Mouse (Mus musculus): ENCODE data around the gene Deup1. TPM values are rescaled to one million over a fixed set of nuclear protein-coding genes. Genes with fewer than 3 reads are reported as not detected.

Gene Deup1
- polyA plus RNA-seq, 1 experiment from 2014 or later, result 0.21 TPM

GRCm38 (mm10) chr9:15582026-15582425, 45.7 kb downstream of the Deup1 start:
- ATAC-seq (ENCODE audit: insufficient number of reproducible peaks, low FRiP score, low TSS enrichment, low read depth) (no peak), DNase-seq (ENCODE audit: low spot score) (no peak)
- no peaks in the 10 kb centered on the region for H3K36me3 ChIP-seq (ENCODE audit: control insufficient read depth, insufficient read depth, low read length)
- H3K27me3 ChIP-seq (ENCODE audit: control insufficient read depth, insufficient read depth, low read length), result no peaks in the 10 kb centered on the region
- no peaks in the 10 kb centered on the region for H3K9me3 ChIP-seq (ENCODE audit: control insufficient read depth, low read length)
- H3K27ac ChIP-seq (replicated peaks; ENCODE audit: low read depth, low read length), result no peak overlapping the region
- no peak overlapping the region for H3K9ac ChIP-seq (ENCODE audit: low read length)
- H3K4me3 ChIP-seq (ENCODE audit: low read depth, low read length), result no peak overlapping the region
- WGBS, result 92% methylated on average over 5 of the region's 5 CpGs
- no peak overlapping the region for H3K4me2 ChIP-seq (ENCODE audit: low read depth, severe bottlenecking)
- H3K4me1 ChIP-seq (ENCODE audit: control insufficient read depth, insufficient read depth, low read length), result no peaks in the 10 kb centered on the region

- DNase-seq (ENCODE audit: low spot score) (no peak), ATAC-seq (ENCODE audit: insufficient number of reproducible peaks, low FRiP score, low TSS enrichment, low read depth) (no peak)
- H3K36me3 ChIP-seq (ENCODE audit: control insufficient read depth, insufficient read depth, low read length), result no peaks in the 10 kb centered on the region
- H3K9me3 ChIP-seq (ENCODE audit: control insufficient read depth, low read length), result no peaks in the 10 kb centered on the region
- H3K4me1 ChIP-seq (ENCODE audit: control insufficient read depth, insufficient read depth, low read length), result no peaks in the 10 kb centered on the region
- no peak overlapping the region for H3K27ac ChIP-seq (replicated peaks; ENCODE audit: low read depth, low read length)
- H3K27me3 ChIP-seq (ENCODE audit: control insufficient read depth, insufficient read depth, low read length), result no peaks in the 10 kb centered on the region
- H3K9ac ChIP-seq (ENCODE audit: low read length), result no peak overlapping the region
- H3K4me2 ChIP-seq (ENCODE audit: low read depth, severe bottlenecking), result no peak overlapping the region
- no peak overlapping the region for H3K4me3 ChIP-seq (ENCODE audit: low read depth, low read length)
- WGBS, result 29% methylated on average over 6 of the region's 6 CpGs
Measured at GRCm38 (mm10) chr9:15580176-15580575, 47.6 kb downstream of the Deup1 start.

GRCm38 (mm10) chr9:15578946-15579345, 48.8 kb downstream of the Deup1 start:
- 87% methylated on average over 9 of the region's 9 CpGs for WGBS

GRCm38 (mm10) chr9:15578427-15578826, 49.3 kb downstream of the Deup1 start:
- DNase-seq (ENCODE audit: low spot score) (no peak), ATAC-seq (ENCODE audit: insufficient number of reproducible peaks, low FRiP score, low TSS enrichment, low read depth) (no peak)
- Histone ChIP-seq H3K4me2 (ENCODE audit: low read depth, severe bottlenecking) (no peak overlapping the region), H3K27me3 (ENCODE audit: control insufficient read depth, insufficient read depth, low read length) (no peaks in the 10 kb centered on the region), H3K4me3 (ENCODE audit: low read depth, low read length) (no peak overlapping the region), H3K9ac (ENCODE audit: low read length) (no peak overlapping the region), H3K27ac (replicated peaks; ENCODE audit: low read depth, low read length) (no peak overlapping the region), H3K9me3 (ENCODE audit: control insufficient read depth, low read length) (no peaks in the 10 kb centered on the region), H3K36me3 (ENCODE audit: control insufficient read depth, insufficient read depth, low read length) (no peaks in the 10 kb centered on the region), H3K4me1 (ENCODE audit: control insufficient read depth, insufficient read depth, low read length) (0 out of 2 replicates have a peak, but pooled peaks cover 2% of the 10 kb centered on the region)
- WGBS, result 18% methylated on average over 1 of the region's 1 CpGs

More at GRCm38 (mm10) chr9:15578946-15579345, 48.8 kb downstream of the Deup1 start:
- no peak for DNase-seq (ENCODE audit: low spot score)
- H3K9me3 ChIP-seq (ENCODE audit: control insufficient read depth, low read length), result no peaks in the 10 kb centered on the region
- no peak overlapping the region for H3K4me2 ChIP-seq (ENCODE audit: low read depth, severe bottlenecking)
- no peak overlapping the region for H3K27ac ChIP-seq (replicated peaks; ENCODE audit: low read depth, low read length)
- H3K4me3 ChIP-seq (ENCODE audit: low read depth, low read length), result no peak overlapping the region
- no peak for ATAC-seq (ENCODE audit: insufficient number of reproducible peaks, low FRiP score, low TSS enrichment, low read depth)
- H3K27me3 ChIP-seq (ENCODE audit: control insufficient read depth, insufficient read depth, low read length), result no peaks in the 10 kb centered on the region
- no peak overlapping the region for H3K9ac ChIP-seq (ENCODE audit: low read length)
- 0 out of 2 replicates have a peak, but pooled peaks cover 2% of the 10 kb centered on the region for H3K4me1 ChIP-seq (ENCODE audit: control insufficient read depth, insufficient read depth, low read length)
- no peaks in the 10 kb centered on the region for H3K36me3 ChIP-seq (ENCODE audit: control insufficient read depth, insufficient read depth, low read length)

GRCm38 (mm10) chr9:15574750-15575454, 52.8 kb downstream of the Deup1 start:
- no peak overlapping the region for H3K9ac ChIP-seq (ENCODE audit: low read length)
- H3K27ac ChIP-seq (replicated peaks; ENCODE audit: low read depth, low read length), result no peak overlapping the region
- H3K4me3 ChIP-seq (ENCODE audit: low read depth, low read length), result no peak overlapping the region
- DNase-seq (ENCODE audit: low spot score), result peak; percentile 52
- no peaks in the 10 kb centered on the region for H3K9me3 ChIP-seq (ENCODE audit: control insufficient read depth, low read length)
- 35% methylated on average over 13 of the region's 13 CpGs for WGBS
- 0 out of 2 replicates have a peak, but pooled peaks cover 2% of the 10 kb centered on the region for H3K4me1 ChIP-seq (ENCODE audit: control insufficient read depth, insufficient read depth, low read length)
- no peaks in the 10 kb centered on the region for H3K36me3 ChIP-seq (ENCODE audit: control insufficient read depth, insufficient read depth, low read length)
- no peak overlapping the region for H3K4me2 ChIP-seq (ENCODE audit: low read depth, severe bottlenecking)
- H3K27me3 ChIP-seq (ENCODE audit: control insufficient read depth, insufficient read depth, low read length), result no peaks in the 10 kb centered on the region
- peak; percentile 39; the same call in 1 of the 2 replicates for ATAC-seq (ENCODE audit: insufficient number of reproducible peaks, low FRiP score, low TSS enrichment, low read depth)

- ATAC-seq (ENCODE audit: insufficient number of reproducible peaks, low FRiP score, low TSS enrichment, low read depth) (no peak), DNase-seq (ENCODE audit: low spot score) (no peak)
- Histone ChIP-seq H3K9me3 (ENCODE audit: control insufficient read depth, low read length) (no peaks in the 10 kb centered on the region), H3K27me3 (ENCODE audit: control insufficient read depth, insufficient read depth, low read length) (no peaks in the 10 kb centered on the region), H3K4me2 (ENCODE audit: low read depth, severe bottlenecking) (no peak overlapping the region), H3K9ac (ENCODE audit: low read length) (no peak overlapping the region), H3K36me3 (ENCODE audit: control insufficient read depth, insufficient read depth, low read length) (no peaks in the 10 kb centered on the region), H3K4me1 (ENCODE audit: control insufficient read depth, insufficient read depth, low read length) (0 out of 2 replicates have a peak, but pooled peaks cover 4% of the 10 kb centered on the region), H3K27ac (replicated peaks; ENCODE audit: low read depth, low read length) (no peak overlapping the region), H3K4me3 (ENCODE audit: low read depth, low read length) (no peak overlapping the region)
- WGBS, result 95% methylated on average over 7 of the region's 7 CpGs
Measured at GRCm38 (mm10) chr9:15562353-15562752, 65.4 kb downstream of the Deup1 start.

- Histone ChIP-seq H3K4me1 (ENCODE audit: control insufficient read depth, insufficient read depth, low read length) (0 out of 2 replicates have a peak, but pooled peaks cover 4% of the 10 kb centered on the region), H3K4me3 (ENCODE audit: low read depth, low read length) (no peak overlapping the region), H3K36me3 (ENCODE audit: control insufficient read depth, insufficient read depth, low read length) (no peaks in the 10 kb centered on the region), H3K9ac (ENCODE audit: low read length) (no peak overlapping the region), H3K27ac (replicated peaks; ENCODE audit: low read depth, low read length) (no peak overlapping the region), H3K9me3 (ENCODE audit: control insufficient read depth, low read length) (no peaks in the 10 kb centered on the region), H3K27me3 (ENCODE audit: control insufficient read depth, insufficient read depth, low read length) (no peaks in the 10 kb centered on the region), H3K4me2 (ENCODE audit: low read depth, severe bottlenecking) (no peak overlapping the region)
- DNase-seq (ENCODE audit: low spot score), result no peak
- no peak for ATAC-seq (ENCODE audit: insufficient number of reproducible peaks, low FRiP score, low TSS enrichment, low read depth)
- 80% methylated on average over 3 of the region's 3 CpGs for WGBS
Measured at GRCm38 (mm10) chr9:15560451-15560850, 67.3 kb downstream of the Deup1 start.

GRCm38 (mm10) chr9:15553322-15553721, 74.4 kb downstream of the Deup1 start:
- Histone ChIP-seq H3K36me3 (ENCODE audit: control insufficient read depth, insufficient read depth, low read length) (no peaks in the 10 kb centered on the region), H3K4me3 (ENCODE audit: low read depth, low read length) (no peak overlapping the region), H3K27ac (replicated peaks; ENCODE audit: low read depth, low read length) (no peak overlapping the region), H3K27me3 (ENCODE audit: control insufficient read depth, insufficient read depth, low read length) (no peaks in the 10 kb centered on the region), H3K9ac (ENCODE audit: low read length) (no peak overlapping the region), H3K4me1 (ENCODE audit: control insufficient read depth, insufficient read depth, low read length) (no peaks in the 10 kb centered on the region), H3K4me2 (ENCODE audit: low read depth, severe bottlenecking) (no peak overlapping the region), H3K9me3 (ENCODE audit: control insufficient read depth, low read length) (no peaks in the 10 kb centered on the region)
- ATAC-seq (ENCODE audit: insufficient number of reproducible peaks, low FRiP score, low TSS enrichment, low read depth), result no peak
- WGBS, result 86% methylated on average over 8 of the region's 8 CpGs
- no peak for DNase-seq (ENCODE audit: low spot score)
